Mouse (Mus musculus) MEL (cell line): ENCODE results near the gene Bst2. TPM values are rescaled to one million over a fixed set of nuclear protein-coding genes. Genes with fewer than 3 reads are reported as not detected.

Source experiments
- DNase-seq: peaks from one replicate; pipeline ENCODE4 v3.0.0; 2011; ENCODE audit warnings: low read depth, low spot score
- H3K27ac ChIP-seq: 2 replicates; pipeline ENCODE4 v1.5.1; 2012; ENCODE audit warnings: low read depth, mild to moderate bottlenecking, control low read depth, low read length, moderate library complexity; ENCODE audit not compliant: control insufficient read depth
- H3K27me3 ChIP-seq, 2 experiments: fragments of 150-350 bp in 1 of 2; sonication (generic) in 1 of 2; 2 replicates each; pipeline ENCODE4 v1.6.1; 2012; ENCODE audit warnings: low read length in 2 of 2, mild to moderate bottlenecking in 2 of 2, improper control_type of control experiment in 1 of 2, moderate library complexity in 1 of 2; ENCODE audit not compliant: insufficient read depth in 2 of 2, control insufficient read depth in 1 of 2
- H3K36me3 ChIP-seq, 2 experiments: 2 replicates each; pipeline ENCODE4 v1.6.1; 2012 to 2014; ENCODE audit warnings: low read length in 2 of 2, improper control_type of control experiment in 1 of 2, inconsistent platforms in 1 of 2, mild to moderate bottlenecking in 1 of 2; ENCODE audit not compliant: insufficient read depth in 2 of 2, control insufficient read depth in 1 of 2
- H3K4me1 ChIP-seq, 2 experiments: fragments of 150-350 bp in 1 of 2; sonication (generic) in 1 of 2; 2 replicates each; pipeline ENCODE4 v1.6.1; 2012; ENCODE audit warnings: low read length in 2 of 2, improper control_type of control experiment in 1 of 2, mild to moderate bottlenecking in 1 of 2; ENCODE audit not compliant: insufficient read depth in 2 of 2, control insufficient read depth in 1 of 2
- H3K4me3 ChIP-seq, 2 experiments: fragments of 150-350 bp in 1 of 2; sonication (generic) in 1 of 2; 2 replicates each; pipeline ENCODE4 v1.5.1; 2012; ENCODE audit warnings: low read depth in 2 of 2, low read length in 2 of 2, mild to moderate bottlenecking in 2 of 2, moderate library complexity in 2 of 2, control low read depth in 1 of 2, improper control_type of control experiment in 1 of 2; ENCODE audit not compliant: control insufficient read depth in 1 of 2, insufficient read depth in 1 of 2
- H3K79me2 ChIP-seq: 2 replicates; pipeline ENCODE4 v1.6.1; 2012; ENCODE audit warnings: mild to moderate bottlenecking, low read length, moderate library complexity; ENCODE audit not compliant: control insufficient read depth, poor library complexity, insufficient read depth
- H3K9ac ChIP-seq: 2 replicates; pipeline ENCODE4 v1.6.1; 2012; ENCODE audit warnings: low read depth, mild to moderate bottlenecking, control low read depth, low read length, moderate library complexity; ENCODE audit not compliant: control insufficient read depth, poor library complexity, severe bottlenecking
- H3K9me3 ChIP-seq: fragments of 150-350 bp; sonication (generic); replicated peaks from 2 replicates; pipeline ENCODE4 v1.6.1; 2012; ENCODE audit warnings: mild to moderate bottlenecking, low read length, improper control_type of control experiment, moderate library complexity; ENCODE audit not compliant: insufficient read depth
- BHLHE40 ChIP-seq: IDR thresholded peaks from 2 replicates; pipeline ENCODE4 v1.6.1; 2012; ENCODE audit warnings: low read depth, mild to moderate bottlenecking, inconsistent platforms, low read length, improper control_type of control experiment, borderline replicate concordance
- CHD1 ChIP-seq: IDR thresholded peaks from 2 replicates; pipeline ENCODE4 v1.6.1; 2012; ENCODE audit warnings: low read depth, mild to moderate bottlenecking, inconsistent platforms, low read length, improper control_type of control experiment
- CHD2 ChIP-seq: IDR thresholded peaks from 2 replicates; pipeline ENCODE4 v1.6.1; 2011; ENCODE audit warnings: low read length, improper control_type of control experiment
- E2F4 ChIP-seq: IDR thresholded peaks from 2 replicates; pipeline ENCODE4 v1.6.1; 2011; ENCODE audit warnings: low read depth, low read length, improper control_type of control experiment, borderline replicate concordance
- EP300 ChIP-seq, 2 experiments: IDR thresholded peaks; 2 replicates each; pipeline ENCODE4 v1.6.1; 2011; ENCODE audit warnings: improper control_type of control experiment in 2 of 2, low read length in 2 of 2, low read depth in 1 of 2, mild to moderate bottlenecking in 1 of 2
- ETS1 ChIP-seq: IDR thresholded peaks from 2 replicates; pipeline ENCODE4 v1.6.1; 2012; ENCODE audit warnings: low read depth, mild to moderate bottlenecking, inconsistent platforms, low read length, improper control_type of control experiment, moderate library complexity
- JUND ChIP-seq: IDR thresholded peaks from 2 replicates; pipeline ENCODE4 v1.6.1; 2011; ENCODE audit warnings: low read depth, mild to moderate bottlenecking, improper control_type of control experiment, low read length
- MAFK ChIP-seq: IDR thresholded peaks from 2 replicates; pipeline ENCODE4 v1.6.1; 2011; ENCODE audit warnings: low read depth, mild to moderate bottlenecking, low read length, improper control_type of control experiment, borderline replicate concordance
- MYB ChIP-seq: IDR thresholded peaks from 2 replicates; pipeline ENCODE4 v1.6.1; 2011; ENCODE audit warnings: mild to moderate bottlenecking, low read depth, low read length, improper control_type of control experiment
- MYC ChIP-seq: IDR thresholded peaks from 2 replicates; pipeline ENCODE4 v1.6.1; 2011; ENCODE audit warnings: low read depth, mild to moderate bottlenecking, low read length, improper control_type of control experiment, moderate library complexity
- NELFE ChIP-seq: IDR thresholded peaks from 2 replicates; pipeline ENCODE4 v1.6.1; 2011; ENCODE audit warnings: low read depth, low read length, improper control_type of control experiment
- NRF1 ChIP-seq: IDR thresholded peaks from 2 replicates; pipeline ENCODE4 v1.6.1; 2014; ENCODE audit warnings: low read depth, mild to moderate bottlenecking, inconsistent platforms, low read length, improper control_type of control experiment, moderate library complexity; ENCODE audit not compliant: poor library complexity, insufficient read depth, severe bottlenecking
- POLR2A ChIP-seq, 2 experiments: IDR thresholded peaks; 2 replicates each; pipeline ENCODE4 v1.6.1; 2011 to 2012; ENCODE audit warnings: low read length in 2 of 2, mild to moderate bottlenecking in 2 of 2, control low read depth in 1 of 2, improper control_type of control experiment in 1 of 2, low read depth in 1 of 2, moderate library complexity in 1 of 2; ENCODE audit not compliant: control insufficient read depth in 1 of 2, insufficient read depth in 1 of 2, poor library complexity in 1 of 2
- POLR2AphosphoS5 ChIP-seq: IDR thresholded peaks from 2 replicates; pipeline ENCODE4 v1.6.1; 2012; ENCODE audit warnings: low read depth, borderline replicate concordance, mild to moderate bottlenecking, inconsistent platforms, low read length, moderate library complexity, mixed read lengths
- RCOR1 ChIP-seq: IDR thresholded peaks from 2 replicates; pipeline ENCODE4 v1.6.1; 2012; ENCODE audit warnings: low read depth, mild to moderate bottlenecking, inconsistent platforms, low read length, improper control_type of control experiment
- SMC3 ChIP-seq: IDR thresholded peaks from 2 replicates; pipeline ENCODE4 v1.6.1; 2011; ENCODE audit warnings: low read depth, low read length, improper control_type of control experiment
- TCF12 ChIP-seq: IDR thresholded peaks from 2 replicates; pipeline ENCODE4 v1.6.1; 2014; ENCODE audit warnings: low read depth, mild to moderate bottlenecking, inconsistent platforms, low read length, improper control_type of control experiment, moderate library complexity
- USF2 ChIP-seq, 2 experiments: IDR thresholded peaks; 2 replicates each; pipeline ENCODE4 v1.6.1; 2011 to 2012; ENCODE audit warnings: improper control_type of control experiment in 2 of 2, low read length in 2 of 2, borderline replicate concordance in 1 of 2, inconsistent platforms in 1 of 2, low read depth in 1 of 2, mild to moderate bottlenecking in 1 of 2; ENCODE audit not compliant: insufficient read depth in 1 of 2
- ZC3H11A ChIP-seq: IDR thresholded peaks from 2 replicates; pipeline ENCODE4 v1.6.1; 2012; ENCODE audit warnings: low read depth, mild to moderate bottlenecking, inconsistent platforms, low read length, improper control_type of control experiment
- ZNF384 ChIP-seq: IDR thresholded peaks from 2 replicates; pipeline ENCODE4 v1.6.1; 2012; ENCODE audit warnings: low read depth, mild to moderate bottlenecking, inconsistent platforms, low read length, improper control_type of control experiment
- polyA plus RNA-seq, 2 experiments: library from polyadenylated mRNA; stranded (reverse) in 1 of 2; unstranded in 1 of 2; fragments of >175 nt in 1 of 2; fragments of >200 nt in 1 of 2; gene quantifications; 2 replicates each; pipeline versions ENCODE4 v1.2.1 to v1.2.4; 2012; ENCODE audit warnings: low replicate concordance in 2 of 2, low read depth in 1 of 2; ENCODE audit not compliant: insufficient read length in 2 of 2, insufficient read depth in 1 of 2, missing spikeins in 1 of 2
- total RNA-seq: library from RNA; depleted of rRNA; stranded (reverse); fragments of 300-350 nt; gene quantifications from 2 replicates; pipeline ENCODE4 v1.2.3, GENCODE M21; 2012

Gene Bst2
- total and polyA plus RNA-seq, 3 experiments = 49.9 to 125 TPM; not detected in 1

GRCm38 (mm10) chr8:71505326-71505725, 31.9 kb downstream of the Bst2 start:
- Histone ChIP-seq H3K27ac (no peak overlapping the region), H3K4me3 (no peak overlapping the region), H3K4me1 (no peaks in the 10 kb centered on the region), H3K9me3 (no peaks in the 10 kb centered on the region), H3K9ac (no peak overlapping the region), H3K27me3 (no peaks in the 10 kb centered on the region), H3K36me3 (no peaks in the 10 kb centered on the region), H3K79me2 (no peaks in the 10 kb centered on the region)
- TF ChIP-seq USF2 (IDR thresholded peaks at IDR 0.05; ENCODE audit: borderline replicate concordance in 1 of 2, insufficient read depth in 1 of 2, low read depth in 1 of 2, low read length in 2 of 2) (no peak), SMC3 (no peak), POLR2A (IDR thresholded peaks at IDR 0.05; ENCODE audit: control insufficient read depth in 1 of 2, insufficient read depth in 1 of 2, low read depth in 1 of 2, low read length in 2 of 2, poor library complexity in 1 of 2) (no peak), MYC (no peak), POLR2AphosphoS5 (no peak), CHD1 (no peak), E2F4 (no peak), NRF1 (no peak), ETS1 (no peak), TCF12 (no peak), NELFE (no peak)
- no peak for DNase-seq

- Histone ChIP-seq H3K9me3 (no peaks in the 10 kb centered on the region), H3K36me3 (no peaks in the 10 kb centered on the region), H3K4me3 (no peak overlapping the region), H3K79me2 (no peaks in the 10 kb centered on the region), H3K4me1 (no peaks in the 10 kb centered on the region), H3K27me3 (no peaks in the 10 kb centered on the region), H3K9ac (no peak overlapping the region), H3K27ac (no peak overlapping the region)
- no peak for DNase-seq
- no peak for TF ChIP-seq MAFK
- TF ChIP-seq USF2 (IDR thresholded peaks at IDR 0.05; ENCODE audit: borderline replicate concordance in 1 of 2, insufficient read depth in 1 of 2, low read depth in 1 of 2, low read length in 2 of 2) = no peak
- TF ChIP-seq CHD1 = no peak
- TF ChIP-seq E2F4 = no peak
- TF ChIP-seq JUND = no peak
- TF ChIP-seq NELFE = no peak
- TF ChIP-seq MYB = no peak
- TF ChIP-seq TCF12 = no peak
- TF ChIP-seq EP300 (IDR thresholded peaks at IDR 0.05; ENCODE audit: low read depth in 1 of 2, low read length in 2 of 2) = no peak
- no peak for TF ChIP-seq RCOR1
- TF ChIP-seq NRF1 = no peak
- TF ChIP-seq ZC3H11A = no peak
- TF ChIP-seq ZNF384 = no peak
- no peak for TF ChIP-seq BHLHE40
- no peak for TF ChIP-seq CHD2
These were observed 32.9 kb downstream of the Bst2 start for GRCm38 (mm10) chr8:71504349-71504748.
